Mouse (Mus musculus) thymus, postnatal 4 days (tissue): ENCODE results near the gene 2810004N23Rik.

ENCODE experiments used
- DNase-seq: peaks from one replicate; pipeline ENCODE4 v3.0.0; 2021

The 2810004N23Rik gene

GRCm38 (mm10) chr8:124862321-124863162, at the start of gene 2810004N23Rik, which contains the start of gene Gnpat:
Gene 2810004N23Rik (minus strand): TSS chr8:124863120.
Gene Gnpat (plus strand): TSS chr8:124863033.
- peak; percentile 97 for DNase-seq

- no peak for DNase-seq
Observed at GRCm38 (mm10) chr8:124911938-124912872, 49.3 kb upstream of the 2810004N23Rik start.

- no peak for DNase-seq
Observed at GRCm38 (mm10) chr8:124910349-124910748, 47.4 kb upstream of the 2810004N23Rik start.

- DNase-seq = no peak
Observed at GRCm38 (mm10) chr8:124909936-124910335, 47.0 kb upstream of the 2810004N23Rik start.

- DNase-seq = no peak
Observed at GRCm38 (mm10) chr8:124905482-124905881, 42.6 kb upstream of the 2810004N23Rik start.

- DNase-seq = no peak
Observed at GRCm38 (mm10) chr8:124903198-124903597, 40.3 kb upstream of the 2810004N23Rik start.

GRCm38 (mm10) chr8:124898251-124898905, 35.5 kb upstream of the 2810004N23Rik start:
- DNase-seq = no peak

GRCm38 (mm10) chr8:124897386-124898250, 34.7 kb upstream of the 2810004N23Rik start, which contains the start of the genes Exoc8 and Sprtn:
Gene Exoc8 (minus strand): TSS chr8:124897705.
Gene Sprtn (plus strand): TSS chr8:124897886.
- peak; percentile 98 for DNase-seq

GRCm38 (mm10) chr8:124896632-124897385, 33.9 kb upstream of the 2810004N23Rik start:
- DNase-seq = peak; percentile 74

GRCm38 (mm10) chr8:124896010-124896631, 33.2 kb upstream of the 2810004N23Rik start:
- peak; percentile 27 for DNase-seq

GRCm38 (mm10) chr8:124892596-124892995, 29.7 kb upstream of the 2810004N23Rik start:
- no peak for DNase-seq

- peak; percentile 38 for DNase-seq
Observed at GRCm38 (mm10) chr8:124888385-124888784, 25.5 kb upstream of the 2810004N23Rik start.

GRCm38 (mm10) chr8:124878946-124879526, 16.1 kb upstream of the 2810004N23Rik start:
- DNase-seq = no peak

- no peak for DNase-seq
Observed at GRCm38 (mm10) chr8:124878141-124878540, 15.2 kb upstream of the 2810004N23Rik start.

- DNase-seq = no peak
Observed at GRCm38 (mm10) chr8:124872690-124873089, 9.8 kb upstream of the 2810004N23Rik start.

- no peak for DNase-seq
Observed at GRCm38 (mm10) chr8:124872081-124872480, 9.2 kb upstream of the 2810004N23Rik start.

- DNase-seq = no peak
Observed at GRCm38 (mm10) chr8:124871474-124871873, 8.6 kb upstream of the 2810004N23Rik start.

GRCm38 (mm10) chr8:124869708-124870107, 6.8 kb upstream of the 2810004N23Rik start:
- no peak for DNase-seq

GRCm38 (mm10) chr8:124867126-124867525, 4.2 kb upstream of the 2810004N23Rik start:
- no peak for DNase-seq

- DNase-seq = no peak
Observed at GRCm38 (mm10) chr8:124866669-124867068, 3.7 kb upstream of the 2810004N23Rik start.
